Mouse (Mus musculus) CH12.LX (cell line): ENCODE measurements at regions not wholly inside any gene's neighbourhood (a gene's known extent, or its start where the extent isn't known, plus 50 kb on each side); places are given as distances from the start of the nearest gene placed in this dataset.

ENCODE experiments used
- DNase-seq: peaks from one replicate; pipeline ENCODE4 v3.0.0-alpha.2; 2013; ENCODE audit errors: extremely low read depth
- H3K27ac ChIP-seq: 2 replicates; pipeline ENCODE4 v1.5.1; 2012; ENCODE audit warnings: low read depth, mild to moderate bottlenecking, control low read depth, moderate library complexity; ENCODE audit not compliant: insufficient read depth
- H3K27me3 ChIP-seq: replicated peaks from 2 replicates; pipeline ENCODE3; 2012; ENCODE audit warnings: inconsistent platforms
- H3K36me3 ChIP-seq, 2 experiments: replicated peaks in 1 of 2; 2 replicates each; pipeline versions ENCODE3 to v1.6.1; 2012; ENCODE audit warnings: inconsistent platforms in 1 of 2, low read length in 1 of 2, mild to moderate bottlenecking in 1 of 2, mixed read lengths in 1 of 2, moderate library complexity in 1 of 2; ENCODE audit not compliant: control insufficient read depth in 1 of 2, insufficient read depth in 1 of 2
- H3K4me1 ChIP-seq, 2 experiments: 2 replicates each; pipeline ENCODE4 v1.6.1; 2012; ENCODE audit warnings: inconsistent platforms in 1 of 2, moderate library complexity in 1 of 2; ENCODE audit not compliant: insufficient read depth in 2 of 2, control insufficient read depth in 1 of 2
- H3K4me2 ChIP-seq: 2 replicates; pipeline ENCODE4 v1.6.1; 2012; ENCODE audit warnings: low read depth, mild to moderate bottlenecking, control low read depth; ENCODE audit not compliant: poor library complexity, insufficient read depth, severe bottlenecking
- H3K4me3 ChIP-seq, 3 experiments: fragments of 150-350 bp in 1 of 3; sonication (generic) in 1 of 3; replicated peaks in 1 of 3; 2 replicates each; pipeline versions ENCODE3 to v1.5.1; 2011 to 2012; ENCODE audit warnings: low read depth in 2 of 3, low read length in 2 of 3, mild to moderate bottlenecking in 2 of 3, moderate library complexity in 2 of 3, control low read depth in 1 of 3, improper control_type of control experiment in 1 of 3, inconsistent platforms in 1 of 3, mixed read lengths in 1 of 3; ENCODE audit not compliant: poor library complexity in 1 of 3
- H3K79me2 ChIP-seq: replicated peaks from 2 replicates; pipeline ENCODE4 v1.6.1; 2012; ENCODE audit warnings: mild to moderate bottlenecking, moderate library complexity; ENCODE audit not compliant: control insufficient read depth, poor library complexity, insufficient read depth, severe bottlenecking; ENCODE audit errors: extremely low read depth
- H3K9ac ChIP-seq: 2 replicates; pipeline ENCODE4 v1.6.1; 2012; ENCODE audit warnings: low read depth, mild to moderate bottlenecking, control low read depth, moderate library complexity; ENCODE audit not compliant: insufficient read depth
- H3K9me3 ChIP-seq: replicated peaks from 2 replicates; pipeline ENCODE3; 2012; ENCODE audit warnings: low read length, inconsistent platforms, mixed read lengths
- BHLHE40 ChIP-seq: IDR thresholded peaks from 2 replicates; pipeline ENCODE4 v1.6.1; 2011; ENCODE audit warnings: mild to moderate bottlenecking, low read depth, low read length, improper control_type of control experiment
- CHD1 ChIP-seq: IDR thresholded peaks from 2 replicates; pipeline ENCODE4 v1.6.1; 2012; ENCODE audit warnings: low read depth, low read length, improper control_type of control experiment, inconsistent platforms
- CHD2 ChIP-seq: IDR thresholded peaks from 2 replicates; pipeline ENCODE4 v1.6.1; 2011; ENCODE audit warnings: low read length, improper control_type of control experiment
- CTCF ChIP-seq, 2 experiments: IDR thresholded peaks in 1 of 2; conservative IDR thresholded peaks in 1 of 2; 2 replicates each; pipeline ENCODE4 v1.5.1; 2011 to 2012; ENCODE audit warnings: low read depth in 2 of 2, low read length in 2 of 2, improper control_type of control experiment in 1 of 2, inconsistent platforms in 1 of 2, mild to moderate bottlenecking in 1 of 2, moderate library complexity in 1 of 2
- ELF1 ChIP-seq: IDR thresholded peaks from 2 replicates; pipeline ENCODE4 v1.6.1; 2014; ENCODE audit warnings: low read depth, mild to moderate bottlenecking, inconsistent platforms, low read length, improper control_type of control experiment
- GABPA ChIP-seq: IDR thresholded peaks from 2 replicates; pipeline ENCODE4 v1.6.1; 2012; ENCODE audit warnings: low read depth, low read length, improper control_type of control experiment, inconsistent platforms; ENCODE audit not compliant: insufficient replicate concordance
- HCFC1 ChIP-seq: IDR thresholded peaks from 2 replicates; pipeline ENCODE4 v1.6.1; 2012; ENCODE audit warnings: low read depth, mild to moderate bottlenecking, inconsistent platforms, low read length, improper control_type of control experiment
- IRF4 ChIP-seq: IDR thresholded peaks from 2 replicates; pipeline ENCODE4 v1.6.1; 2014; ENCODE audit warnings: low read depth, mild to moderate bottlenecking, inconsistent platforms, low read length, improper control_type of control experiment
- JUND ChIP-seq: conservative IDR thresholded peaks from 2 replicates; pipeline ENCODE4 v1.6.1; 2011; ENCODE audit warnings: low read depth, low read length, improper control_type of control experiment
- KAT2A ChIP-seq: IDR thresholded peaks from 2 replicates; pipeline ENCODE4 v1.6.1; 2012; ENCODE audit warnings: low read length, improper control_type of control experiment, inconsistent platforms; ENCODE audit not compliant: insufficient replicate concordance
- MAX ChIP-seq: IDR thresholded peaks from 2 replicates; pipeline ENCODE4 v1.6.1; 2011; ENCODE audit warnings: low read length, improper control_type of control experiment
- MEF2A ChIP-seq: IDR thresholded peaks from 2 replicates; pipeline ENCODE4 v1.6.1; 2014; ENCODE audit warnings: low read depth, mild to moderate bottlenecking, inconsistent platforms, low read length, improper control_type of control experiment, borderline replicate concordance
- MXI1 ChIP-seq: IDR thresholded peaks from 2 replicates; pipeline ENCODE4 v1.6.1; 2011; ENCODE audit warnings: mild to moderate bottlenecking, low read depth, low read length, improper control_type of control experiment
- MYC ChIP-seq: IDR thresholded peaks from 2 replicates; pipeline ENCODE4 v1.6.1; 2011; ENCODE audit warnings: low read depth, mild to moderate bottlenecking, improper control_type of control experiment, low read length
- NELFE ChIP-seq: IDR thresholded peaks from 2 replicates; pipeline ENCODE4 v1.6.1; 2011; ENCODE audit warnings: low read depth, low read length, improper control_type of control experiment
- PAX5 ChIP-seq: IDR thresholded peaks from 2 replicates; pipeline ENCODE4 v1.6.1; 2012; ENCODE audit warnings: low read length, inconsistent platforms, mixed read lengths
- POLR2A ChIP-seq: IDR thresholded peaks from 2 replicates; pipeline ENCODE4 v1.6.1; 2011; ENCODE audit warnings: low read depth, mild to moderate bottlenecking, improper control_type of control experiment, low read length
- POLR2AphosphoS2 ChIP-seq: IDR thresholded peaks from 2 replicates; pipeline ENCODE4 v1.6.1; 2011; ENCODE audit warnings: low read depth, low read length, improper control_type of control experiment
- RAD21 ChIP-seq: IDR thresholded peaks from 2 replicates; pipeline ENCODE4 v1.6.1; 2011; ENCODE audit warnings: low read depth, mild to moderate bottlenecking, low read length, improper control_type of control experiment, moderate library complexity
- SIN3A ChIP-seq: IDR thresholded peaks from 2 replicates; pipeline ENCODE4 v1.6.1; 2012; ENCODE audit warnings: low read length, improper control_type of control experiment, inconsistent platforms
- SMC3 ChIP-seq: IDR thresholded peaks from 2 replicates; pipeline ENCODE4 v1.6.1; 2011; ENCODE audit warnings: low read depth, low read length, improper control_type of control experiment
- TBP ChIP-seq: conservative IDR thresholded peaks from 2 replicates; pipeline ENCODE4 v1.6.1; 2011; ENCODE audit warnings: low read depth, low read length, improper control_type of control experiment
- TCF12 ChIP-seq: IDR thresholded peaks from 2 replicates; pipeline ENCODE4 v1.6.1; 2014; ENCODE audit warnings: low read depth, mild to moderate bottlenecking, inconsistent platforms, low read length, improper control_type of control experiment
- USF2 ChIP-seq: conservative IDR thresholded peaks from 2 replicates; pipeline ENCODE4 v1.6.1; 2011; ENCODE audit warnings: low read depth, low read length, improper control_type of control experiment
- ZC3H11A ChIP-seq: IDR thresholded peaks from 2 replicates; pipeline ENCODE4 v1.6.1; 2012; ENCODE audit warnings: low read depth, mild to moderate bottlenecking, inconsistent platforms, low read length, improper control_type of control experiment
- ZNF384 ChIP-seq: IDR thresholded peaks from 2 replicates; pipeline ENCODE4 v1.6.1; 2012; ENCODE audit warnings: low read depth, low read length, improper control_type of control experiment, inconsistent platforms
- dilution Hi-C: fragments of 300-500 bp; cut with MboI; formaldehyde crosslinking; loops from 2 replicates; pipeline ENCODE4 v1.14.3; 2020; ENCODE audit warnings: low sequenced_read_pairs; ENCODE audit not compliant: extremely low pct_unique_long_range_greater_than_20kb, extremely low pct_ligation_motif_present
- in situ Hi-C: fragments of 300-500 bp; cut with MboI; formaldehyde crosslinking; loops from 3 replicates; pipeline ENCODE4 v1.14.3; 2019; ENCODE audit warnings: low sequenced_read_pairs, low pct_ligation_motif_present, low pct_unique_long_range_greater_than_20kb, mixed read lengths

DNA sequence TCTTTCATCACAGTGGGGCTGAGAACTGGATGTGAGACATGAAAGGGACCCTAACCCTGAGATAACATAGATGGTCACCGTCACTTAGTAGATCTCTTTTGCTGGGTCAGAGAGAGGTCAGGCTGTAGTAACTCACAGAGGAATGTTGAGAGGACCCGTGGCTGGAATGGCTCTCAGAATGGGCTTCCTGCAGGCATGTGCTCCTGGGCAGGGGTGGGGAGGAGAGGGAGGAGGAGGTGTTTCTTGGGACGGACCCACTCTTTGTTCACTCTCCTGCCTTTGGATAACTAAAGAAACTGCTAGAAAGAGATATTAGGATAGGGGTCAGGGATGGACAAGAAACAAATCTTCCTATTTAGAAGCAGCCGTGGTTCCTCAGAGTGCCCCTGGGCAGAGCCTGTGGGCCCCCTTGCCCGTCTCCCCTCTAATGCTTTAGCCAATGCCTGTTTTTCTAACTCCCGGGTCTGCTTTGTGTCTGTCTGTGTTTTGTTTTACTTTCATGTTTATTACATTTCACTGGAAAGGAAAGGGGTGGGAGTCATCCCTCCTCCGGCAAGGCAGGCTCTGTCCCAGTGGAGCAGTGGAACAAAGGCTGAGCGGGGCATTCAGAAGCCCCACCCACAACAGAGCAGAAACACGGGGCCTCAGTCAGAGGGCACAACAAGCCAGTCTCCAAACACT lies 58.9 kb upstream of the Ppp2r5a start:
- H3K4me2 ChIP-seq, result no peak overlapping the region
- TF ChIP-seq MEF2A (no peak), BHLHE40 (no peak), POLR2A (no peak), CHD1 (no peak), TBP (no peak), JUND (no peak)
- TF ChIP-seq, all 38 proteins: peak for 0
- Histone ChIP-seq H3K4me3 (no peak overlapping the region), H3K27ac (no peak overlapping the region), H3K9me3 (no peaks in the 10 kb centered on the region), H3K4me1 (peaks cover 18 to 42% of the 10 kb centered on the region in 2 experiments), H3K27me3 (no peaks in the 10 kb centered on the region), H3K79me2 (no peaks in the 10 kb centered on the region), H3K9ac (no peak overlapping the region), H3K36me3 (no peaks in the 10 kb centered on the region)
- DNase-seq, result no peak
- dilution Hi-C loops, result no loop called here
- in situ Hi-C loops, result no loop called here

DNA sequence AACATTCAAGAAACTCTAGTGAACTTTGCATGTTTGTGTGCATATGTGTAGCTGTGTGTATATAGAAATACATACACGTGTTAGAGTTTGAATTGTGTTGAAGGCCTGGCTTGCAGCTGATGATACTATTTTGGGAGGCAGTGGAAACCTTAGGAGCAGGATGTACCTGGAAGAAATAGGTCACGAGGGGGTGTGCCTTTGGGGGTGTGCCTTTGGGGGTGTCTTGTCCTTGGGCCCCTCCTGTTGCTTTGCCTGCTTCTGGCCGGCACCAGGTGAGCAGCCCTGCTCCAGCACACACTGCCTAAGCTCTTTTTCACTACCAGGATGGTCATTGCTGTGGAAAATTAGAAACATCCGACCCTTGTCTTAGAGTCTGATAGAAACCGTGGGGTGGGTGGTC lies 56.0 kb upstream of the Ppp2r5a start:
- Histone ChIP-seq H3K9me3 (no peaks in the 10 kb centered on the region), H3K4me1 (peaks cover 15 to 33% of the 10 kb centered on the region in 2 experiments), H3K36me3 (no peaks in the 10 kb centered on the region), H3K27me3 (no peaks in the 10 kb centered on the region), H3K4me3 (no peak overlapping the region), H3K79me2 (no peaks in the 10 kb centered on the region), H3K27ac (no peak overlapping the region), H3K4me2 (no peak overlapping the region), H3K9ac (no peak overlapping the region)
- in situ Hi-C loops (no loop called here), dilution Hi-C loops (no loop called here)
- TF ChIP-seq JUND, result no peak
- no peak for DNase-seq

DNA sequence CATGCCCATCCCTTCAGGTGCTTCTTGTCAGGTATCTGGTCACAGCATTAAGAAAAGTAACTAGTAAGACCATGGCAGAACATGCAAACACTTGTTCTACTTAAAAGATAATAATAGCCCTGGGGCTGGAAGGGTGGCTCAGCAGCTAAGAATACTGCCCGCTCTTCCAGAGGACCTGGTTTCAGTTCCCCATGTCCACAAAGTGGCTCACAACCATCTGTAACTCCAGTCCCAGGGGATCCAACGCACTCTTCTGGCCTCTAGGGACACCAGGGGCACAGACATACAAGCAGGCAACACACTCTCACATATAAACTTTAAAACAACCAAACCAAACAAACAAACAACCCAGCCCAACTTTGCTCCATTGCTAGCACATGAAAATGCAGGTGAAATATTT lies 55.2 kb upstream of the Ppp2r5a start:
- Histone ChIP-seq H3K36me3 (no peaks in the 10 kb centered on the region), H3K9me3 (no peaks in the 10 kb centered on the region), H3K9ac (no peak overlapping the region), H3K4me2 (peak overlapping the region; percentile 57; the same call in 1 of the 2 replicates), H3K4me3 (no peak overlapping the region), H3K27ac (no peak overlapping the region), H3K4me1 (peaks cover 15 to 33% of the 10 kb centered on the region in 2 experiments), H3K79me2 (no peaks in the 10 kb centered on the region), H3K27me3 (no peaks in the 10 kb centered on the region)
- DNase-seq, result peak; percentile 91
- in situ Hi-C loops (no loop called here), dilution Hi-C loops (no loop called here)
- TF ChIP-seq CHD2 (peak; percentile 46; the same call in 1 of the 2 replicates), MXI1 (no peak), POLR2A (no peak), MYC (no peak), SIN3A (no peak), ZNF384 (no peak), MAX (no peak), PAX5 (no peak), TCF12 (peak; percentile 92), RAD21 (no peak; the same call in none of the 2 replicates), ELF1 (no peak), SMC3 (no peak), BHLHE40 (peak; percentile 84), USF2 (no peak), KAT2A (peak; percentile 77; the same call in 1 of the 2 replicates), GABPA (no peak), NELFE (no peak), IRF4 (peak; percentile 97), ZC3H11A (no peak), POLR2AphosphoS2 (no peak), CHD1 (no peak), CTCF (conservative IDR thresholded peaks at IDR 0.05 in 1 of 2, IDR thresholded peaks at IDR 0.05 in 1 of 2; ENCODE audit: low read depth in 2 of 2, low read length in 2 of 2) (no peak), HCFC1 (no peak)
